In the genomic region with DNA sequence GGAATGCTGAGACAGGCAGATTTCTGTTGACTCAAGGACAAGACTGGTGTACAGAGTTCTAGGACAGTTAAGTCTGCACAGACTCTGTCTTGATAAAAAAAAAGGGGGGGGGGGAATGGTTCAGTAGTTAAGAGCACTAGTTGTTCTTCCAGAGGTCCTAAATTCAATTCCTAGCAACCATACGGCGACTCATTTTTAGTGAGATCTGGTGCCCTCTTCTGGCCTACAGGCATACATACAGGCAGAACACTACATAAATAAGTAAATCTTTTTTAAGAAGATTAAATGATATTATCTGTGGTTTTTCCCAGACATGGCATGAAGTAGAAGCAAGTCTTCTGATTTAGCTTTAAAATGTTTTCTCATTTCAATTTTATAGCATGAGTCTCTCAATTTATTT, we compare ENCODE assay signal across 11 mouse cellular contexts. TPM values are rescaled to one million over a fixed set of nuclear protein-coding genes. Genes with fewer than 3 reads are reported as not detected.
A peak's percentile ranks its signal among the peaks of the same experiment; 100 is the strongest.
DNase-seq lines count a peak whose midpoint lies in the region; ATAC-seq and TF ChIP-seq lines count a peak whose summit lies in the region.
"Had no signal": no experiment of that assay in that cellular context is flagged by ENCODE, and none has a peak within 500 bp of the region (broad histone marks: within the 10 kb centered on the region; RNA-seq: fewer than 3 reads in every experiment).

No protein-coding gene starts in this region.

- DNase-seq in liver, postnatal 0 days = no peak
- DNase-seq in liver, embryonic 11.5 days (ENCODE audit: low spot score) = no peak
- DNase-seq in WW6 (ENCODE audit: low read depth, low spot score) = peak; percentile 13
- DNase-seq in lung, postnatal 36 days = peak; percentile 30
- DNase-seq in ovary, postnatal 14 days (ENCODE audit: low spot score) = no peak
- DNase-seq in thymus, postnatal 36 days = no peak

- TF ChIP-seq CTCF in liver, postnatal 0 days (IDR thresholded peaks at IDR 0.05; ENCODE audit: low read depth) = peak; percentile 51

- no peaks in the 10 kb centered on the region for H3K36me3 ChIP-seq in forebrain, embryonic 15.5 days
- no peaks in the 10 kb centered on the region for H3K36me3 ChIP-seq in forebrain, embryonic 12.5 days (replicated peaks)
- H3K36me3 ChIP-seq in liver, postnatal 0 days (replicated peaks; ENCODE audit: insufficient read depth, low read length) = no peaks in the 10 kb centered on the region
- H3K36me3 ChIP-seq in liver, embryonic 11.5 days (ENCODE audit: control insufficient read depth, insufficient read depth, low read length) = no peaks in the 10 kb centered on the region
- H3K36me3 ChIP-seq: hindbrain, embryonic 13.5 days had no signal

- 35% methylated on average over 2 of the region's 2 CpGs for WGBS in forebrain, embryonic 15.5 days
- WGBS in forebrain, embryonic 12.5 days = 51% methylated on average over 2 of the region's 2 CpGs
- 19% methylated on average over 2 of the region's 2 CpGs for WGBS in liver, postnatal 0 days (ENCODE audit: insufficient replicate concordance)
- 21% methylated on average over 2 of the region's 2 CpGs for WGBS in liver, embryonic 11.5 days

- H3K4me3 ChIP-seq in forebrain, embryonic 15.5 days = no peak overlapping the region
- no peak overlapping the region for H3K4me3 ChIP-seq in forebrain, embryonic 12.5 days (replicated peaks)
- H3K4me3 ChIP-seq in liver, postnatal 0 days (ENCODE audit: low read depth, low read length) = no peak overlapping the region
- no peak overlapping the region for H3K4me3 ChIP-seq in liver, embryonic 11.5 days (ENCODE audit: low read depth, low read length)
- H3K4me3 ChIP-seq: hindbrain, embryonic 13.5 days had no signal

- TF ChIP-seq EP300 in liver, postnatal 0 days (IDR thresholded peaks at IDR 0.05; ENCODE audit: low read depth) = no peak

- peaks cover 15% of the 10 kb centered on the region; the same call in 1 of the 2 replicates for H3K27me3 ChIP-seq in forebrain, embryonic 15.5 days
- peaks cover 28% of the 10 kb centered on the region for H3K27me3 ChIP-seq in forebrain, embryonic 12.5 days
- H3K27me3 ChIP-seq in liver, postnatal 0 days (ENCODE audit: insufficient read depth, low read length) = 0 out of 2 replicates have a peak, but pooled peaks cover 2% of the 10 kb centered on the region
- H3K27me3 ChIP-seq in liver, embryonic 11.5 days (replicated peaks; ENCODE audit: control insufficient read depth, insufficient read depth, low read length) = peaks cover 7% of the 10 kb centered on the region; the same call in 1 of the 2 replicates

- H3K27ac ChIP-seq in forebrain, embryonic 15.5 days (replicated peaks) = no peak overlapping the region
- H3K27ac ChIP-seq in forebrain, embryonic 12.5 days = no peak overlapping the region
- no peak overlapping the region for H3K27ac ChIP-seq in liver, postnatal 0 days (ENCODE audit: low read depth)
- no peak overlapping the region for H3K27ac ChIP-seq in liver, embryonic 11.5 days (ENCODE audit: low read depth, low read length)
- H3K27ac ChIP-seq: hindbrain, embryonic 13.5 days had no signal

- H3K4me1 ChIP-seq in forebrain, embryonic 15.5 days = no peaks in the 10 kb centered on the region
- H3K4me1 ChIP-seq in forebrain, embryonic 12.5 days = no peaks in the 10 kb centered on the region
- H3K4me1 ChIP-seq in liver, postnatal 0 days (ENCODE audit: insufficient read depth) = no peaks in the 10 kb centered on the region
- no peaks in the 10 kb centered on the region for H3K4me1 ChIP-seq in liver, embryonic 11.5 days (replicated peaks; ENCODE audit: control insufficient read depth, insufficient read depth, low read length)

- no peak overlapping the region for H3K4me2 ChIP-seq in forebrain, embryonic 15.5 days (replicated peaks)
- no peak overlapping the region for H3K4me2 ChIP-seq in forebrain, embryonic 12.5 days
- H3K4me2 ChIP-seq in liver, postnatal 0 days (ENCODE audit: low read depth, low read length) = no peak overlapping the region
- no peak overlapping the region for H3K4me2 ChIP-seq in liver, embryonic 11.5 days
- H3K4me2 ChIP-seq: hindbrain, embryonic 13.5 days had no signal

- no peaks in the 10 kb centered on the region for H3K9me3 ChIP-seq in forebrain, embryonic 15.5 days
- H3K9me3 ChIP-seq in forebrain, embryonic 12.5 days = no peaks in the 10 kb centered on the region
- no peaks in the 10 kb centered on the region for H3K9me3 ChIP-seq in liver, postnatal 0 days (ENCODE audit: low read length)
- H3K9me3 ChIP-seq in liver, embryonic 11.5 days (ENCODE audit: control insufficient read depth, low read length) = no peaks in the 10 kb centered on the region
- H3K9me3 ChIP-seq: hindbrain, embryonic 13.5 days had no signal

- no peak overlapping the region for H3K9ac ChIP-seq in forebrain, embryonic 15.5 days (replicated peaks)
- no peak overlapping the region for H3K9ac ChIP-seq in forebrain, embryonic 12.5 days
- no peak overlapping the region for H3K9ac ChIP-seq in liver, postnatal 0 days (replicated peaks)
- H3K9ac ChIP-seq in liver, embryonic 11.5 days (ENCODE audit: low read depth, low read length) = no peak overlapping the region
- H3K9ac ChIP-seq: hindbrain, embryonic 13.5 days had no signal

- 0 out of 2 replicates have a peak, but pooled peaks have one; percentile 19 for ATAC-seq in forebrain, embryonic 15.5 days (replicated peaks)
- no peak for ATAC-seq in forebrain, embryonic 12.5 days (ENCODE audit: low FRiP score)
- no peak for ATAC-seq in liver, postnatal 0 days
- no peak for ATAC-seq in liver, embryonic 11.5 days (replicated peaks; ENCODE audit: low FRiP score)

RNA-seq across cellular contexts. Expression of gene Chic1, which starts 15.4 kb away (rescaled TPM):
- polyA plus RNA-seq in forebrain, embryonic 15.5 days (2015; fragmentation: Nextera tagmentation; extraction: Ambion mirVana) = 6.5 and 6.7 TPM in 2 replicates
- polyA plus RNA-seq in forebrain, embryonic 12.5 days (2016; fragmentation: Nextera tagmentation; extraction: Ambion mirVana) = 8.1 TPM in 2 replicates
- polyA plus RNA-seq in liver, postnatal 0 days (2015; fragmentation: Nextera tagmentation; extraction: Ambion mirVana) = 0.08 and 0.20 TPM in 2 replicates
- 1.3 and 1.6 TPM in 2 replicates for polyA plus RNA-seq in liver, embryonic 11.5 days (2014; fragmentation: Nextera tagmentation; extraction: Ambion mirVana)

RNA-seq across cellular contexts. Expression of gene Tsx, which starts 42.6 kb away (rescaled TPM):
- 0.47 and 0.73 TPM in 2 replicates for polyA plus RNA-seq in forebrain, embryonic 15.5 days (2015; fragmentation: Nextera tagmentation; extraction: Ambion mirVana)
- polyA plus RNA-seq in forebrain, embryonic 12.5 days (2016; fragmentation: Nextera tagmentation; extraction: Ambion mirVana) = 0.49 TPM in 1 of 2 replicates, not detected in the other
- not detected in 2 replicates for polyA plus RNA-seq in liver, postnatal 0 days (2015; fragmentation: Nextera tagmentation; extraction: Ambion mirVana)
- not detected in 2 replicates for polyA plus RNA-seq in liver, embryonic 11.5 days (2014; fragmentation: Nextera tagmentation; extraction: Ambion mirVana)

RNA-seq across cellular contexts. Expression of gene Gm26992, which starts 50.2 kb away (rescaled TPM):
- polyA plus RNA-seq in forebrain, embryonic 15.5 days (2015; fragmentation: Nextera tagmentation; extraction: Ambion mirVana) = not detected in 2 replicates
- polyA plus RNA-seq in forebrain, embryonic 12.5 days (2016; fragmentation: Nextera tagmentation; extraction: Ambion mirVana) = not detected in 2 replicates
- not detected in 2 replicates for polyA plus RNA-seq in liver, postnatal 0 days (2015; fragmentation: Nextera tagmentation; extraction: Ambion mirVana)
- not detected in 2 replicates for polyA plus RNA-seq in liver, embryonic 11.5 days (2014; fragmentation: Nextera tagmentation; extraction: Ambion mirVana)
- polyA plus RNA-seq: frontal cortex, adult 2 months; hindbrain, embryonic 13.5 days; limb, embryonic 11.5 days had no signal

RNA-seq across cellular contexts. Expression of gene Cdx4, which starts 50.4 kb away (rescaled TPM):
- not detected in 2 replicates for polyA plus RNA-seq in forebrain, embryonic 15.5 days (2015; fragmentation: Nextera tagmentation; extraction: Ambion mirVana)
- polyA plus RNA-seq in forebrain, embryonic 12.5 days (2016; fragmentation: Nextera tagmentation; extraction: Ambion mirVana) = not detected in 2 replicates
- not detected in 2 replicates for polyA plus RNA-seq in liver, postnatal 0 days (2015; fragmentation: Nextera tagmentation; extraction: Ambion mirVana)
- not detected in 2 replicates for polyA plus RNA-seq in liver, embryonic 11.5 days (2014; fragmentation: Nextera tagmentation; extraction: Ambion mirVana)
- polyA plus RNA-seq: frontal cortex, adult 2 months; hindbrain, embryonic 13.5 days; limb, embryonic 11.5 days had no signal

Comparison
In these comparisons a context has a peak if more than half of its experiments do, and no peak if none do; other contexts are left out.
1. DNase-seq: peak in WW6 (single experiment) and lung, postnatal 36 days (single experiment); none in liver, postnatal 0 days (single experiment), liver, embryonic 11.5 days (single experiment), ovary, postnatal 14 days (single experiment) and thymus, postnatal 36 days (0 of 2).